Comparison of ENCODE assay signal across 8 mouse cellular contexts in genomic region chr12:55599639-55600502, GRCm38 (mm10). TPM values are rescaled to one million over a fixed set of nuclear protein-coding genes. Genes with fewer than 3 reads are reported as not detected.
A peak's percentile ranks its signal among the peaks of the same experiment; 100 is the strongest.
DNase-seq lines count a peak whose midpoint lies in the region; ATAC-seq lines count a peak whose summit lies in the region.

No protein-coding gene starts in this region.

- ATAC-seq in hindbrain, embryonic 11.5 days (ENCODE audit: low FRiP score): peak; percentile 57
- no peak for ATAC-seq in activated CD4-positive, CD25-positive, alpha-beta regulatory T cell, adult 4 months

- no peak overlapping the region for H3K27ac ChIP-seq in hindbrain, embryonic 11.5 days (ENCODE audit: low read depth, low read length)
- no peak overlapping the region for H3K27ac ChIP-seq in limb, embryonic 10.5 days

- H3K9me3 ChIP-seq in hindbrain, embryonic 11.5 days (ENCODE audit: control insufficient read depth, low read length): no peaks in the 10 kb centered on the region
- H3K9me3 ChIP-seq in limb, embryonic 10.5 days (replicated peaks): no peaks in the 10 kb centered on the region

- under 1% methylated on average over 102 of the region's 109 CpGs for WGBS in hindbrain, embryonic 11.5 days
- under 1% methylated on average over 106 of the region's 109 CpGs for WGBS in limb, embryonic 10.5 days

- H3K4me2 ChIP-seq in hindbrain, embryonic 11.5 days (replicated peaks; ENCODE audit: low read depth, low read length): peak overlapping the region; percentile 92

- peak overlapping the region; percentile 47 for H3K4me3 ChIP-seq in hindbrain, embryonic 11.5 days (ENCODE audit: low read depth, low read length)
- H3K4me3 ChIP-seq in limb, embryonic 10.5 days: peak overlapping the region; percentile 52

- peaks cover 50% of the 10 kb centered on the region for H3K27me3 ChIP-seq in hindbrain, embryonic 11.5 days (ENCODE audit: control insufficient read depth, insufficient read depth, low read length)
- H3K27me3 ChIP-seq in limb, embryonic 10.5 days (ENCODE audit: low read depth, poor library complexity, severe bottlenecking): peaks cover 73% of the 10 kb centered on the region

- H3K9ac ChIP-seq in hindbrain, embryonic 11.5 days (ENCODE audit: low read depth, low read length): peak overlapping the region; percentile 19; the same call in 1 of the 2 replicates

- peaks cover 9% of the 10 kb centered on the region for H3K4me1 ChIP-seq in hindbrain, embryonic 11.5 days (replicated peaks; ENCODE audit: control insufficient read depth, insufficient read depth, low read length)
- peaks cover 24% of the 10 kb centered on the region for H3K4me1 ChIP-seq in limb, embryonic 10.5 days

- peak; percentile 80 for DNase-seq in R1 (ENCODE audit: low read depth, low spot score)
- DNase-seq in adrenal gland, postnatal 4 days (ENCODE audit: low spot score in 2 of 2): peak; percentile 49 to 56
- DNase-seq in forelimb bud, embryonic 11.5 days (ENCODE audit: low read depth, low spot score): peak; percentile 81
- peak; percentile 80 for DNase-seq in hindbrain, embryonic 11.5 days (ENCODE audit: low spot score)
- peak; percentile 90 for DNase-seq in limb, embryonic 10.5 days (ENCODE audit: low spot score)
- peak; percentile 82 for DNase-seq in mesoderm, embryonic 11.5 days (ENCODE audit: low read depth, low spot score)
- peak; percentile 9 to 16 for DNase-seq in spleen, adult 18-20 months

- no peaks in the 10 kb centered on the region for H3K36me3 ChIP-seq in hindbrain, embryonic 11.5 days (ENCODE audit: control insufficient read depth, insufficient read depth, low read length)
- H3K36me3 ChIP-seq in limb, embryonic 10.5 days: no peaks in the 10 kb centered on the region

RNA-seq across cellular contexts. Expression of gene Insm2, which starts 0.6 kb away (rescaled TPM):
- total RNA-seq in adrenal gland, postnatal 4 days (2021): 1 to 10 TPM; 3.0 to 3.3 TPM
- polyA plus RNA-seq in hindbrain, embryonic 11.5 days (2014; fragmentation: Nextera tagmentation; extraction: Ambion mirVana): 0.85 and 1.5 TPM in 2 replicates
- 0.05 TPM in 1 of 2 replicates, not detected in the other for polyA plus RNA-seq in limb, embryonic 10.5 days (2016; fragmentation: Nextera tagmentation; extraction: Ambion mirVana)
- under 1 TPM in 1 of 2 experiments, not detected in 1; 0.12 TPM for polyA plus RNA-seq in activated CD4-positive, CD25-positive, alpha-beta regulatory T cell, adult 4 months (2017; shearing (Covaris generic))

RNA-seq across cellular contexts. Expression of gene Aldoart2, which starts 34.8 kb away (rescaled TPM):
- total RNA-seq in adrenal gland, postnatal 4 days (2021): not detected
- polyA plus RNA-seq in hindbrain, embryonic 11.5 days (2014; fragmentation: Nextera tagmentation; extraction: Ambion mirVana): not detected in 2 replicates
- not detected in 2 replicates for polyA plus RNA-seq in limb, embryonic 10.5 days (2016; fragmentation: Nextera tagmentation; extraction: Ambion mirVana)
- polyA plus RNA-seq in activated CD4-positive, CD25-positive, alpha-beta regulatory T cell, adult 4 months (2017; shearing (Covaris generic)): under 1 TPM in 1 of 2 experiments, not detected in 1; 0.20 TPM

Comparison
In these comparisons a context has a peak if more than half of its experiments do, and no peak if none do; other contexts are left out.
1. DNase-seq: peak in every context shown above with its lines; median percentile 90 in limb, embryonic 10.5 days; 82 in mesoderm, embryonic 11.5 days; 81 in forelimb bud, embryonic 11.5 days; 80 in R1; 80 in hindbrain, embryonic 11.5 days; 52 in adrenal gland, postnatal 4 days; 12 in spleen, adult 18-20 months.